Mouse (Mus musculus) small intestine, adult 2 months (tissue): ENCODE data around the gene Acad12.

Experiments
- CTCF ChIP-seq: fragments of 200-500 bp; IDR thresholded peaks from 2 replicates; pipeline ENCODE4 v1.5.1; 2012; ENCODE audit warnings: low read depth, mild to moderate bottlenecking, control low read depth, inconsistent platforms, low read length, moderate library complexity, mixed read lengths; ENCODE audit not compliant: insufficient replicate concordance, insufficient read length; ENCODE audit errors: extremely low read depth
- POLR2A ChIP-seq: fragments of 200-500 bp; IDR thresholded peaks from 2 replicates; pipeline ENCODE4 v1.6.1; 2012; ENCODE audit warnings: low read depth, mild to moderate bottlenecking, control low read depth, inconsistent platforms, low read length, moderate library complexity

DNA sequence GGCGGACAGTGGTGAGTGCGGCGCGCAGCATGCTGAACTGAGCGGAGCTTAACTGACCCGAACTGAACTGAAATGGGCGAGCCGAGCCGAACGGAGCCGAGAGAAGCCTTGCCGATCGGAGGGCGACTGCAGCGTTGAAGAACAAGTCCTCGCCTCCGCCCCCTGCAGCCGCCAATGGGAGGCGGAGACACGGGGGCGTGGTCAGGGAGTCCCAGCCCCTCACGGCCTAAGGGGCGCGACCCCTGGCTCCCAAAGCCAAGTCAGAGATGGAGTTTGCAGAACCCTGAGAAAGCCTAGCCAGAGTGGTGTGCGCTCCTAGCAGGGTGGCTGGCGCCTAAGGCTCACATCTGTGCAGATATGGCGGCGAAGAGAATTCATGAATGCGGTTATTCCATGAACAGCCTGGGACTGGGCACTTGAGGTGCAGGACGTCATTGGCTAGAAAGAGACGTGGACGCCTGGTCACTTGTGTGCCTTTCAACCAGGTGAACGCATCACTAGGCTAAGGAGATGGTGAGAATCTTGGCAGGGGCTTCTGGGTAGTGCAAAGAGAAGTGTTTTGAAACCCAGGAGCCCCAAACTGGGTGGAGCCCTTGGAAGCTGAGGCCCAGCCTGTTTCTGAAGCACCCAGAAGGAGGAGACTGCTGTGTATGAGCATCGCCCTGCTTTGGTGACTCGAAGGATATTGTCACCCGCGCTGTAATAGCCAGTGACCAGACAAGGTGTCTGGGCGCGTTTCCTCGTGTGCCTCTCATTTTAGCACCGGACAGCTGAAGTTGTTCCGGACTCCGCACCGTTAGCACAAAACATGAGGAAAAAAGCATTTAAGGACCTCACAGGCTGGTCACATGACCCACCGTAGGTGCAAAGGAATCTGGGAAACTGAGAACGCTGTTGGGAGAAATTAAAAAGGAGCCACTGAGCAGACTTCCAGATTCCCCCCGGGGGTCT lies 25.0 kb downstream of the Acad12 start, which contains the start of gene Aldh2:
- no peak for TF ChIP-seq CTCF
- TF ChIP-seq POLR2A, result peak; percentile 80
